Mouse (Mus musculus) T-helper 17 cell (primary cell): ENCODE measurements around the gene Maml3.

Experiments used
- in situ Hi-C, 2 experiments: fragments of 300-600 bp; cut with MboI, MseI; formaldehyde crosslinking; loops; 1 replicate in 1 of 2; 2 replicates in 1 of 2; pipeline ENCODE4 v1.15.1; 2025; ENCODE audit warnings: high pct_unique_total_duplicates in 2 of 2

Maml3 gene

DNA sequence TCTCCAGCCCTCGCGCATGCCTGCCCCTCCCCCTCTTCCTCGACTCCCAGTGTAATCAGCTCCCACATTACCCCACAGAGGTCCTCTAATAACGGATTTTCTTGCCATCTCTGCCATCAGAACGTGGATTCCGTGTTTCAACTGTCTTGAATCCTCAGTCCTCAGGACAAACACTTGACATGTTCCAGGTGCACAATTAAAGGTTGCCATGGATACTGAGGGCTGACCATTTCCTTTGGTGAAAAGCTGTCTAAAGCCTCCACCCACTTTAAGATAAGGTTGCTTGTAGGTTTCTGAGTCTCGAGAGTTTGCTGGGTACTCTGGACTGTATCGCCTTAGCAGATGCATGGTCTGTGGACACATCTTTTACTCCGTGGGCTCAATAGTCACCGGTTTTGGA is 458.6 kb downstream of the Maml3 start:
- in situ Hi-C loops: loop anchor here (5.0 to 10.0 kb wide), 3 partner anchors 64 to 142 kb away; no protein-coding TSS in a partner anchor

DNA sequence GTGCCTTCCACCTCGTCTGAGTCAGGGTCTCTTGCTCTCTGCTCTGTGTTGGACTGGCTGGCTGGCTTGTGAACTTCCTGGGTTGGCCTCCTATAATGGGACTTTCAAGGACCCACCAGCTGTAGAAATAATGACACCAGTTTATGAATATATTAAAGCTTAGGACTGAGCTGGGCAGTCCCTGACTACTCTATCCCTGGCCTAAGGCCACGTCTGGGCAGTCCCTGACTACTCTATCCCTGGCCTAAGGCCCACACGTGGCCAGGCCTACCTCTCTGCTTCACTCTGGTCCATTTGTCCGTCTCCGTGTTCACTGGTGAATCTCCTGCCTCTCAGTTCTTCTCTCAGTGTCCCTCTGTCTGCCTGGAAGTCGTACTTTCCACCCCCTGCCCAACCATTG is 459.4 kb downstream of the Maml3 start:
- in situ Hi-C loops: loop anchor here (5.0 to 10.0 kb wide), 3 partner anchors 63 to 141 kb away; no protein-coding TSS in a partner anchor

DNA sequence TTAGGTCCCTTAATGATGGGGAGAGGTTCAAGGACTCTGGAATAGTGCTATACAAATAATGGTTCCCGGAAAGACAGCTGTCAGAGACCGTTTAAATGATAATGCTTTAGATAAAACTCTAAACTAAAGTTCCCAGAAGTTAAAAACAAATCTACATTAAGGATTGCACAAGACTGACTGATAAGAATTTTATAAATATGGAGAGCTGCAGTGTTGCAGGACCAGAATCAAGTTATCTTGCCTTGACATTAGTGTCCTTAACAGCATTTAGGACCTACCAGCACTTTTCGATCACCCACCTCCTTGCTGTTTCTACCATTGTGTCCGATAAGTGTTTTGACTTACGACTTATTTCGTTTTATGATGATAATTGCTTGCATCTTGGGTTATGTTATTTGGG is 466.6 kb downstream of the Maml3 start:
- in situ Hi-C loops: no loop called here

DNA sequence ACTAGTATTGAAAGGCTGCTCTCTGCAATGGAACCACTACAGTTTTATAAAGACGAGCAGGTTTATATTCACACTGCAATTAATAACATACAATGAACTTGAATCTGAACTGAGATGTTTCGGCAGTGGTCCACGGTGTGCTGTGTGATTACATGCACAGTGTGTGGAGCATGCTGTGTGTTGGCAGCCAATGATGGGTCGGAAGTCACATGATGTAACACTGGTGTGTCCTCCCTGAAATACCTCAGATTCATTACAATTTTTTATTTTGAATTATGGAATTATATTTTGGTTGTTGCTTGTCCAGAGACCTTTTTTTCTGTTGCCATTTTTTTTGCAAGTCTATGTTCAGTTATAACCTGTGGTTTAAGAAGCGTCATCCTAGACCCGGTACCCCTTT is 467.6 kb downstream of the Maml3 start:
- in situ Hi-C loops: no loop called here

DNA sequence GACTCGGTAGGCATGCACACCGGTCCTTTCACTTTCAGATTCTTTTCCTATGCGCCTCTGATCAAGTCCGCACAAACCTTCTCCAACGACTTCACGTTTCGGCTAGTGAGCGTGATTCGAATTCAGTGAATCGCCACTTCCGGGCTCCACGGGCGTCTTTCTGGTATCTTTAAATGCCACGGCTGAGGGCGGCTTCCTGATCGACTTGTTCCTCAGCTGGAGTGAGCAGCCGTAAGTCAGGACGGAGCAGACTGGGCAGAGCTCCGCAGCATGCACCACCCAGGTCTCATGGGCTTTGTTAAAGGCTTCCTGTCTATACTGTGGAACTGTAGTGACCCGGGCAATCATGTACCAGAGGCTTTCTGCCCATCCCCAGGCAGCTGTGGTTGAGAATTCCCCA is 468.2 kb downstream of the Maml3 start:
- in situ Hi-C loops: no loop called here

DNA sequence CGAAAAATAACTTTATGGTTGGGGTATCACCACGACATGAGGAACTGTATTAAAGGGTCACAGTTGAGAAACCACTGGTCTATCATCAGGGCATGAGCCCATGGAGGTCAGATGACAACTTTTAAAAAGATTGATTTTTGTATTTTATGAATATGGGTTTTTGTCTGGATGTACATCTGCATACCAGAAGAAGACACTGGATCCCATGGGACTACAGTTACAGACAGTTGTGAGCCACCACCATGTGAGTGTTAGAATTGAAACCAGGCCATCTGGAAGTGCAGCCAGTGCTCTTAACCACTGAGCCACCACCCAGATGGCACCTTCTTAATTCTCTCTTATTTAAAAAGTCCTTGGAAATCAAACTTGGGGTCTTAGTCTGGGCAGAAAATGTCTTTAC is 468.9 kb downstream of the Maml3 start:
- in situ Hi-C loops: no loop called here
